Mouse (Mus musculus) C2C12 (cell line): ENCODE results near the gene Adap1.

Source experiments
- CTCF ChIP-seq: IDR thresholded peaks from one replicate; pipeline ENCODE4 v1.5.1; 2011; ENCODE audit not compliant: control insufficient read depth, insufficient read depth, insufficient read length
- MAX ChIP-seq: IDR thresholded peaks from one replicate; pipeline ENCODE4 v1.6.1; 2011; ENCODE audit warnings: mild to moderate bottlenecking, control low read depth

DNA sequence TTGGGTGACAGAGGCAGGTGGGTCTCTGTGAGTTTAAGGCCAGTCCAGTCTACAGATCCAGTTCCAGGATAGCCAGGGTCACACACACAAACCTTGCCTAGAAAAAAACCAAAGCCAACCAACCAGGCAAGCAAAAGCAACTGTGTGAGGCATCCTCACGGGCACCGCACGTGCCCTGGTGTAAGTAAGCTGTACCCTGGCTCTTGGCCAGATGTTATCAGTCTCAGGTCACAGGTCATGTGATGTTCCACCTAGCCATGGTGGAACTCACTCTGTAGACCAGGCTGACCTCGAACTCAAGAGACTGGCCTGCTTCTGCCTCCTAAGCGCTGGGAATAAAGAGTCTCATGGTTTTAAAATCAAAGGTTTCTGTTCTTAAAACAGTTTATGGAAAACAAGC is 33.8 kb upstream of the Adap1 start:
- TF ChIP-seq CTCF, result no peak
- TF ChIP-seq MAX, result no peak
